Mouse (Mus musculus) kidney, postnatal 4 days (tissue): ENCODE measurements around the gene Prkcb.

Experiments
- DNase-seq, 2 experiments: peaks; one replicate each; pipeline ENCODE4 v3.0.0; 2021; ENCODE audit warnings: mixed read lengths in 2 of 2

Prkcb gene

GRCm38 (mm10) chr7:122376845-122377244 is 88.3 kb downstream of the Prkcb start:
- DNase-seq, result no peak

- no peak for DNase-seq
These were observed 89.4 kb downstream of the Prkcb start for GRCm38 (mm10) chr7:122377967-122378366.

GRCm38 (mm10) chr7:122378473-122378872 is 89.9 kb downstream of the Prkcb start:
- peak; percentile 42 to 56 for DNase-seq

- no peak for DNase-seq
These were observed 90.7 kb downstream of the Prkcb start for GRCm38 (mm10) chr7:122379292-122379691.

- DNase-seq, result no peak
These were observed 92.0 kb downstream of the Prkcb start for GRCm38 (mm10) chr7:122380336-122381130.

GRCm38 (mm10) chr7:122381560-122381959 is 93.0 kb downstream of the Prkcb start:
- no peak for DNase-seq

GRCm38 (mm10) chr7:122383260-122383659 is 94.7 kb downstream of the Prkcb start:
- DNase-seq, result no peak

GRCm38 (mm10) chr7:122384891-122385290 is 96.3 kb downstream of the Prkcb start:
- DNase-seq, result no peak

- no peak for DNase-seq
These were observed 98.0 kb downstream of the Prkcb start for GRCm38 (mm10) chr7:122386567-122386966.

GRCm38 (mm10) chr7:122387896-122388295 is 99.3 kb downstream of the Prkcb start:
- DNase-seq, result no peak

- DNase-seq, result no peak
These were observed 100.3 kb downstream of the Prkcb start for GRCm38 (mm10) chr7:122388858-122389257.

- DNase-seq, result no peak
These were observed 101.1 kb downstream of the Prkcb start for GRCm38 (mm10) chr7:122389633-122390032.

GRCm38 (mm10) chr7:122390200-122390599 is 101.6 kb downstream of the Prkcb start:
- no peak for DNase-seq

GRCm38 (mm10) chr7:122390683-122391082 is 102.1 kb downstream of the Prkcb start:
- DNase-seq, result no peak

- peak; percentile 20 to 26 for DNase-seq
These were observed 102.8 kb downstream of the Prkcb start for GRCm38 (mm10) chr7:122391382-122391781.

- no peak for DNase-seq
These were observed 105.4 kb downstream of the Prkcb start for GRCm38 (mm10) chr7:122393964-122394363.

- no peak for DNase-seq
These were observed 106.8 kb downstream of the Prkcb start for GRCm38 (mm10) chr7:122395159-122395975.

GRCm38 (mm10) chr7:122395976-122396315 is 107.4 kb downstream of the Prkcb start:
- no peak for DNase-seq

GRCm38 (mm10) chr7:122397699-122398098 is 109.1 kb downstream of the Prkcb start:
- no peak for DNase-seq

GRCm38 (mm10) chr7:122402041-122402440 is 113.5 kb downstream of the Prkcb start:
- no peak for DNase-seq

- no peak for DNase-seq
These were observed 114.8 kb downstream of the Prkcb start for GRCm38 (mm10) chr7:122403343-122403742.

GRCm38 (mm10) chr7:122404571-122405393 is 116.2 kb downstream of the Prkcb start:
- DNase-seq, result peak; percentile 60 to 72

GRCm38 (mm10) chr7:122406625-122407024 is 118.1 kb downstream of the Prkcb start:
- no peak for DNase-seq
